Mouse (Mus musculus): ENCODE results near the gene Zscan25. TPM values are rescaled to one million over a fixed set of nuclear protein-coding genes. Genes with fewer than 3 reads are reported as not detected.
"Not testable (repeated sequence)": the region's sequence is repeated elsewhere in the genome, so short reads cannot be mapped to it uniquely, and the experiment has no call there.

The Zscan25 gene
- polyA plus RNA-seq, 1 experiment from 2014 or later, result 0.45 TPM

DNA sequence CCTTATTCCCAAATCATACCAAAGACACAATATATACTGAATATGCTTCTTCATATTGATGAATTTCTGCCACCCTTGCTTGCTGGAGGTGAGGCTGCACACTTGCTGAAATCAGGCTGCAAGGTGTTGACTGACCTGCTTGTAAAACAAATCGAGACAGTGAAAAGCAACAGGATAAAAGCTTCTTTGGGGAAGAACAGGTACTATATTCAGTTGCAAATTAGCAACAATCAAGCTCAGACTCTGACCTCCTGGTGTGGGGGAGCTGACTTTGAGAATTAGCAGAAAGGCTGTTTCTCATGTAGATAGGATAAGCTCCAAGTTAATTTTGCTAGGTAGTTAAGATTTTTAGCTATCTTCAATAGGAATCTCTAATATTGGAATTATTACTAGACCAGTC is 22.1 kb downstream of the Zscan25 start:
- no peak for DNase-seq (ENCODE audit: low spot score)
- Histone ChIP-seq H3K9me3 (no peaks in the 10 kb centered on the region), H3K4me3 (no peak overlapping the region), H3K27ac (replicated peaks) (no peak overlapping the region), H3K4me1 (no peaks in the 10 kb centered on the region), H3K36me3 (replicated peaks) (no peaks in the 10 kb centered on the region), H3K27me3 (replicated peaks; ENCODE audit: low read depth, poor library complexity, severe bottlenecking) (no peaks in the 10 kb centered on the region)
- WGBS, result 86% methylated on average over 1 of the region's 1 CpGs

DNA sequence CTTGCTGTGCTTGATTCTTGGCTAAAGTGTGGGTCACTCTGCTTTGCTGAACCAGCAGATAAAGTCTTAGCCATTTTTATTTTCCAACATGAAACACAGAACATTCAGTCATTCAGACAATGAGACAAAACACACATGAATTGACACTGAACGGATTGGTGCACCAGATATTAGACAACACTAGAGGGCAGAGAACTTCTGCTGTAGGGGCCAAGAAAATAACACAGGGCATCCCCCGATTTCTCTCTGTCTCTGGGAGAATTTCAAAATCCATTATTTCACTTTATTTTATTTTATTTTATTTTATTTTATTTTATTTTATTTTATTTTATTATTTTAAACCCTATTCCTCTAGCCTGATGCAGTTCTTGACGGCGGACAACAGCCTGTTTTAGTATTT is 26.7 kb downstream of the Zscan25 start:
- not testable (repeated sequence) for H3K36me3 ChIP-seq (replicated peaks); H3K4me1 ChIP-seq; DNase-seq (ENCODE audit: low spot score); H3K9me3 ChIP-seq; H3K4me3 ChIP-seq; H3K27me3 ChIP-seq (replicated peaks; ENCODE audit: low read depth, poor library complexity, severe bottlenecking); H3K27ac ChIP-seq (replicated peaks)
- WGBS, result 94% methylated on average over 4 of the region's 4 CpGs

DNA sequence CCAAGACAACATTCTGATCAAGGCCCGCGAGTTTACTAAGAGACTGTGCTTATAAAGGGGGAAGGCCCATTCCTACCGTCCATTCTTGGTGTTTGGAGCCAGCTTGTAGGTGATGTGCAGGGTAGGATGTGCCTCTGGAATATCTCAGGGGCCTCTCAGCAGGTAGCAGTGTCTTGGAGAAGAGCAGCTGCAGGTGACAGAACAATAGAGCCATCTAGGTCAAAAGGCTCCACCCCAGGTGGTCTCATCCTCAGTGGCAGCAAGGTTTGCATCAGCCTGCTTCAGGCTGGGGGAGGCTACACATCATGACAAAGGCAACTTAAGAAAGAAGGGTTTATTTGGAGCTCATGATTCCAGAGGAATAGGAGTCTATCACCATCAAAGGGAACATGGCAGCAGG is 27.5 kb downstream of the Zscan25 start:
- 81% methylated on average over 3 of the region's 3 CpGs for WGBS
- not testable (repeated sequence) for H3K4me3 ChIP-seq; DNase-seq (ENCODE audit: low spot score)

DNA sequence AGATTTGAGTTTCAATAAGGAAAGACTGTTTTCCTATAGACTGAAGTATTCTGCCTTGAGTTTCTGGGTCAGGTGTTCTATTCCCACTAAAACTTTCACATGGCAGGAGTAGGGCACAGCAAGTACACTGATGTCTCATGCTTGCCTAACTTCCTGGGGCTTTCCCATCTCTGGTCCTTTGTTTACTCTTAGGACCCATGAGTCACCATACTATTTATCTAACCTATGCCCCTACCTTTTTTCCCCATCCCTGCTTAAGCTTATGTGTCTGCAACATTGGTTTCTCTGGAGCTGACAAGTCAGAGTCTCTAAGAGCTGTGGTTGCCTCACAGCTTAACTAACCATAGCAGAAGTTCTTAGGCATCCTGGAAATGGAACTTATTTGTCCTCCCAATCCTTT is 33.5 kb downstream of the Zscan25 start:
- no peaks in the 10 kb centered on the region for H3K27me3 ChIP-seq (replicated peaks; ENCODE audit: low read depth, poor library complexity, severe bottlenecking)
- no peak overlapping the region for H3K27ac ChIP-seq (replicated peaks)
- H3K36me3 ChIP-seq (replicated peaks), result no peaks in the 10 kb centered on the region
- peaks cover 26% of the 10 kb centered on the region for H3K9me3 ChIP-seq
- no peak for DNase-seq (ENCODE audit: low spot score)
- H3K4me3 ChIP-seq, result no peak overlapping the region
- no peaks in the 10 kb centered on the region for H3K4me1 ChIP-seq

More for the DNA sequence above, 27.5 kb downstream of the Zscan25 start:
- H3K27me3 ChIP-seq (replicated peaks; ENCODE audit: low read depth, poor library complexity, severe bottlenecking); H3K4me1 ChIP-seq; H3K27ac ChIP-seq (replicated peaks); H3K9me3 ChIP-seq; H3K36me3 ChIP-seq (replicated peaks): not testable (repeated sequence)

DNA sequence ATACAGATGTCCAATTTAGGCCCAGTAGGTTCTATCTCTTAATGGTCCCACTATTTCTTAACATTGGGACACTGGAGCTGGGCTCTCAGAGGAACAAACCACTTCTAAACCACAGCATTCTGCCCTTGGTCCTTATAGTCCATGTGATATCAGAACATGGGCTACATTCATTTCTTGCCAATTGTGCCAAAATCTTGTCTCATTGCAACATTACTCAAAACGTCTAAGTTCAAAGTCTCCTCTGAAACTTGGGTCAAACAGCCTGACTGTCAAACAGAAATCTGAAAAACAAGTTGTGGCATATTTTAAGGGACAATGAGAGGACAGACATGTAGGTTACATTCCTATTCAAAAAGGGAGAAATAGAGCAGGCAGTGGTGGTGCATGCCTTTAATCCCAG is 36.8 kb downstream of the Zscan25 start:
- DNase-seq (ENCODE audit: low spot score), result no peak

DNA sequence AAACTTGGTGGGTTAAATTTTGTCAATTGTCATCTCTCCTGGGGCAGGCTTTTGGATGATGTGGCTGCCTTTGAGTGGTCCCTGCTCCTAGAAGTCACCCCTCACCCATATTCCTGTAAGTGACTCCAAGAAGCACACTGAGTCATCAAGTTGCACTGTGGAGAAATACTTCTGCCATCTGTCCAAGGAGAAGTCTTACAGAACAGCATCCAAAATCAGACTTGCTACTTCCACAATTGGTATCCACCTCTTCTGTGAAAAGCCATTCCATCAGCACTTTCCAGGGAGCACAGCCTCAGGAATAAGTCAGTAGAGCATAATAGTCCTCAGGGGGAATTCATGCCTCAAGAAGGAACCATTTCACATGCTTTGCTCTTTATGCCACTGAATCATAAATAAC is 58.5 kb downstream of the Zscan25 start:
- not testable (repeated sequence) for H3K4me3 ChIP-seq; DNase-seq (ENCODE audit: low spot score); H3K36me3 ChIP-seq (replicated peaks); H3K9me3 ChIP-seq; H3K27me3 ChIP-seq (replicated peaks; ENCODE audit: low read depth, poor library complexity, severe bottlenecking); H3K27ac ChIP-seq (replicated peaks); H3K4me1 ChIP-seq

More for the DNA sequence above, 36.8 kb downstream of the Zscan25 start:
- no peaks in the 10 kb centered on the region for H3K36me3 ChIP-seq (replicated peaks)
- H3K27ac ChIP-seq (replicated peaks), result no peak overlapping the region
- H3K27me3 ChIP-seq (replicated peaks; ENCODE audit: low read depth, poor library complexity, severe bottlenecking), result no peaks in the 10 kb centered on the region
- no peak overlapping the region for H3K4me3 ChIP-seq
- 88% methylated on average over 1 of the region's 1 CpGs for WGBS
- peaks cover 28% of the 10 kb centered on the region for H3K9me3 ChIP-seq
- no peaks in the 10 kb centered on the region for H3K4me1 ChIP-seq

Other genes starting within 250 kb of the Zscan25 start
- gene Gm4871, start 247.7 kb upstream of the Zscan25 start, polyA plus RNA-seq (2016; fragmentation: Nextera tagmentation; extraction: Ambion mirVana), result not detected in 2 replicates
- gene 1700018F24Rik, start 237.5 kb upstream of the Zscan25 start, polyA plus RNA-seq (2016; fragmentation: Nextera tagmentation; extraction: Ambion mirVana), result not detected in 2 replicates
- gene Arpc1a, start 196.7 kb upstream of the Zscan25 start, polyA plus RNA-seq (2016; fragmentation: Nextera tagmentation; extraction: Ambion mirVana), result 122 and 129 TPM in 2 replicates
- gene Kpna7, start 196.5 kb upstream of the Zscan25 start, polyA plus RNA-seq (2016; fragmentation: Nextera tagmentation; extraction: Ambion mirVana), result 0.06 TPM in 1 of 2 replicates, not detected in the other
- 95.4 and 97.9 TPM in 2 replicates for gene Arpc1b, start 166.3 kb upstream of the Zscan25 start, polyA plus RNA-seq (2016; fragmentation: Nextera tagmentation; extraction: Ambion mirVana)
- gene Pdap1, start 140.3 kb upstream of the Zscan25 start, polyA plus RNA-seq (2016; fragmentation: Nextera tagmentation; extraction: Ambion mirVana), result 144 and 151 TPM in 2 replicates
- gene Bud31, start 140.1 kb upstream of the Zscan25 start, polyA plus RNA-seq (2016; fragmentation: Nextera tagmentation; extraction: Ambion mirVana), result 249 and 250 TPM in 2 replicates
- gene Ptcd1, start 113.4 kb upstream of the Zscan25 start, polyA plus RNA-seq (2016; fragmentation: Nextera tagmentation; extraction: Ambion mirVana), result 17.6 and 18.9 TPM in 2 replicates
- gene Cpsf4, start 113.3 kb upstream of the Zscan25 start, polyA plus RNA-seq (2016; fragmentation: Nextera tagmentation; extraction: Ambion mirVana), result 87.0 and 91.9 TPM in 2 replicates
- gene Atp5j2, start 88.4 kb upstream of the Zscan25 start, polyA plus RNA-seq (2016; fragmentation: Nextera tagmentation; extraction: Ambion mirVana), result 523 and 540 TPM in 2 replicates
- gene Zkscan14, start 78.6 kb upstream of the Zscan25 start, polyA plus RNA-seq (2016; fragmentation: Nextera tagmentation; extraction: Ambion mirVana), result 7.1 and 9.0 TPM in 2 replicates
- gene Zkscan5, start 75.9 kb upstream of the Zscan25 start, polyA plus RNA-seq (2016; fragmentation: Nextera tagmentation; extraction: Ambion mirVana), result 17.8 and 19.5 TPM in 2 replicates
- gene Zfp655, start 48.8 kb upstream of the Zscan25 start, polyA plus RNA-seq (2016; fragmentation: Nextera tagmentation; extraction: Ambion mirVana), result 31.2 and 31.4 TPM in 2 replicates
- gene Cyp3a57, start 64.8 kb downstream of the Zscan25 start, polyA plus RNA-seq (2016; fragmentation: Nextera tagmentation; extraction: Ambion mirVana), result not detected in 2 replicates
- gene Cyp3a16, start 189.2 kb downstream of the Zscan25 start, polyA plus RNA-seq (2016; fragmentation: Nextera tagmentation; extraction: Ambion mirVana), result not detected in 2 replicates